Mouse (Mus musculus): Measurements from ENCODE around the gene Dgat2.

Gene Dgat2

DNA sequence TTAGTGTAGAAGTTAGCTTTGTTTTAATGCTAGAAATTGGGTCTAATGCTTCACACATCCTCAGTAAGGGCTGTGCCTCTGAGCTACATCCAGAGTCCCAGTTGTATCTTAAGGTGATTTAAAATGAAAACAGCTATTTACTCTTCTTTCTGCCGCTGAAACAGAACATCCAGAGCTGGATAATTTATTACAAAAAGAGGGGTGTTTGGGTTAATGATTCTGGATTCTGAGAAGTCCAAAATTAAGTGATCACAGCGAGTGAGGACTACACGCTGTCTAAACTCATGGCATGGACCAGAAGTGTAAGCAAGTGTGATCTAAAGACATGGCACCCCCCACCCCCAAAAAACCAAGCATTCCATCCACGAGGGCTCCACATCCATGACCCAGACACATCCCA, 11.4 kb upstream of the Dgat2 start:
- no peak for DNase-seq (ENCODE audit: low spot score in 2 of 2)

DNA sequence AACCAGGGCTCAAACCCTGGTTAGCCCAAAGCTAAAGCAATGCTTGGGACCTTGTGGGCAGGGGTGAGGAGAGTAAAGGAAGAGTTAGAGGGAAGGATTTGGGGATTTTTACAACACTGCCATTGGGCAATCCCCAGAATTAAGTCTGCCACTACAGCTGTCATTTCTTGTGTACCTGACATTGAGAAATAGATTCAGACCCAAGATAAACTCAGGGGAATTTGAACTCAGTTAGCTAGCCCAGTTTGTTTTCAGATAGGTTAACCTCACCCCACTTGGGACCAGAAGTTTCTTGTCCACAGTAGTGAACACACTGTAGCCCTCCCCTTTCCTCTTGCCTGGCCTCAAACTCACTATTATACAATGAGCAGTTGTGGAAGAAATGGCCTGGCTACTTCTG, 8.9 kb upstream of the Dgat2 start:
- DNase-seq (ENCODE audit: low spot score in 2 of 2), result no peak

DNA sequence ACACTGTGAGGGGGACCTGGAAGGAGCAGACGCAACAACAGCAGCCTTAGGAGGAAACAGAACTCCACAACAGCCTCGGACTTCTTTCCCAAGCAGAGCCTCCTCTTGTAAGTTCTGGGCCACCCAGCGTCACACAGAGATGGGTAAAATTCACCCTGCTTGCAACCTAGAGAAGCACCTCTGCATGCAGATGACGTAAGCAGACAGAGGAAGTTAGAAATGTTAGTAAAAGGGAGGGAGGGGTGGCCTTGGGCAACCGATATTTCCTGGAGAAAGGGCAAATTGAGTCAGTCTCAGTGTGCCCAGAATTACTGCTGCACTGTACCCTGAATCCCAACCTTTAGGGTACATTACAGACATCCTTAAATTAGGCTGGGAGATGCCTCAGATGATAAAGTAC, 7.4 kb upstream of the Dgat2 start:
- no peak for DNase-seq (ENCODE audit: low spot score in 2 of 2)

DNA sequence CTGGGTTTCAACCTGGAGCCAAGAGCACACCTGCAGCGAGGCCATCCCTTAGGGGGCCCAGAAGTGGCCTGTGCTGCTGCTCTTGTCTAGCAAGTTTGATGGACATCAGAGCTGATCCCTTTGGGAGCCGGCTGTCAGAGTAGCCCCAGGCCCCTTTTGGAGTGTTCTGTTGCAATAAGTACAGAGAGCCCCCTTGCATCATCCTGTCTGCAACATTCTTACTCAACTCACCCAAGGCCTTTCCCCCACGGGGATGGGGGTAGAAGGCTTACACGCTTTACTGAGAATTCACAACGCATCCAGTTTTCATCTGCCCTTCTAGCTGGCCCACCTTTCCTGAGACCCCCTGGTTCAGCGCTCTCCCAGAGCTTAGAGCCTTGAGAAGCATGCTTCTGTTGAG, 6.1 kb upstream of the Dgat2 start:
- no peak for DNase-seq (ENCODE audit: low spot score in 2 of 2)

DNA sequence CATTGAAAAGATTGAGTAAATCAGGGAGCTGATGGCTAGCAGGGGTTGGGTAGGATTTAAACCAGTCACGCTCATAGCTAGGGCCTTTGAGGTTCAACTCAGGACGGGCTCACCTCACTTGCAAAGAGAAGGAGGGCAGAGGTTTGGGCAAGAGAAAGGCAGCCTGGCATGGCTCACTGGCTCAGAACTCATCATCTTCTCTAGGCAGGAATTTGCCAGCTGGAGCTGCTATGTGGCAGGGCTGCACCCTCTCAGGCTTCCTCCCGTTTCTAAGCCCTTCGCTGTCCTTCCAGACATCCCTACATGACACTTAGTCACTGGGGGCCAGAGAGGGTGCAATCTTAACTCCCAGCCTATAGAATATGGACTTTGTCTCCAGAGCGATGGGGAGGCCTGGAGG, 4.9 kb upstream of the Dgat2 start:
- no peak for DNase-seq (ENCODE audit: low spot score in 2 of 2)

DNA sequence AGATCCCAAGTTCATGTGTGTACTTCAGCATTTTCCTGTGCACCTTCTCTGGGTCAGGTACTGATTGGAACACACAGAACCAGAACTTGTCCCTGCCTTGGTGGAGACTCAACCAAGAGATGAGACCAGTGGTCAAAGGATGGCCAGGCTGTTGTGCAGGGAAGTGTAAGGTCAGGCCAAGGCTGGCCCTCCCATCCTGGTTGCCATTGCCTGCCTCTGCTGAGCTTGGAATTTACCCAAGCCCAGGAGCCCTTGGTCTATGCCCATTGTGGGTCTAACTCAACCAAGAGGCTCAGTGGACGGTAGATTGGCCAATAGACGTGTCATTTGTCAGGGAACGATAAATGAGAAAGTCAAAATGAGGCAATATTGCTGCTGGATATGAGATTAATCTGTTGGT, 2.9 kb upstream of the Dgat2 start:
- no peak for DNase-seq (ENCODE audit: low spot score in 2 of 2)

DNA sequence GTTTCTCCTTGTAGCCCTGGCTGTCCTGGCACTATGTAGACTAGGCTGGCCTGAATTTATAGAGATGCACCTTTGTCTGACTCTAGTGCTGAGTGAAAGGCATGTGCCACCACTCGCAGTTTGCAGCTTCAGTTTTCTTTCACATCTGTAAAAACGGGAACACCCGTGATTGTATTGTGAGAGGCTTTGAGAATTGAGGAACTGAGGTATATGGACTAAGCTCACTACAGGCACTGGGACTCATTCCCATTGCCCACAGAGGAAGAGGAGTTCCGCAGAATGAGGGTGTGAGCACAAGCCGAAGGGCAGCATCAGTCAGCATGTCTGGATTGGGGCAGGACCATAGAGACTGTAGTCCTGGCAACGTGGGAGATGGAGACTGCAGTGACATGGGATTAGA, 1.2 kb upstream of the Dgat2 start:
- peak in 1 of 2 experiments; percentile 6 for DNase-seq (ENCODE audit: low spot score in 2 of 2)

DNA sequence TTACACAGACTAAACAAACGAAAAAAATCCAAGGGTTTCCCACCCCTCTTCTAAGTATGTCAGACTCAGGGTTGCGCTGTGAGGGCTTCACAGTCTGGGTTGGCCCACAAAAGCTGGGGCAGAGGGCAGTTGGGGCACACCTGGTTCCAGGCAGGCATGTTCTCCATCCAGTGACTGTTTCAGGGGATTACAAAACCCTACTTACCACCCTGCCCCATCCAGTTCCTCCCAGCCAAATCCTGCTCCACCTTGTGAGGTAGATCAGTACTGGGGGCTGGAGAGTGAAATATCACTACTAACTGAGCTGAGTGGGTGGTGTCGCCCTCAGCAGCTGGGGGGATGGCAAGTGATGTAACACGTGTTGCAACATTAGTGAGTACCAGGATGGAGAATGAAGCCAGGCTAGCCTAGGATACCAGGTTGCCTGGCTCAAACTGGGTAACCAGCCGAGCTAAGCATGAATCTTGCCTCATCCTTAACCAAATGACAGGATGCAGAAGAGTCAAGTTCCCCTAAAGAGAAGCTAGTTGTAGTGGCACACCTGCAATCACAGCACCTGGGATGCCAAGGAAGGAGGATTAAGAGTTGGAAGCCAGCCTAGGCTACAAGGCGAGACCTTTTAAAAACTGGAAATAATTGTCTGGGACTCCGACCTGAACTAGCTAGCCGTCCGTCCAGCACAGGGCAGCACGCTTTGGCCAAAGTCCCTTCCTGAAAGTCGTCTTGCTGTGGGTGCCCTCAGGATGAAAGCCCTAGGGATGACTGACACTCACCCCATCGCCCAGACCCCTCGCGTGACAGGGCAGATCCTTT, 694 bp downstream of the Dgat2 start:
- DNase-seq (ENCODE audit: low spot score in 2 of 2), result peak in 1 of 2 experiments; percentile 53

DNA sequence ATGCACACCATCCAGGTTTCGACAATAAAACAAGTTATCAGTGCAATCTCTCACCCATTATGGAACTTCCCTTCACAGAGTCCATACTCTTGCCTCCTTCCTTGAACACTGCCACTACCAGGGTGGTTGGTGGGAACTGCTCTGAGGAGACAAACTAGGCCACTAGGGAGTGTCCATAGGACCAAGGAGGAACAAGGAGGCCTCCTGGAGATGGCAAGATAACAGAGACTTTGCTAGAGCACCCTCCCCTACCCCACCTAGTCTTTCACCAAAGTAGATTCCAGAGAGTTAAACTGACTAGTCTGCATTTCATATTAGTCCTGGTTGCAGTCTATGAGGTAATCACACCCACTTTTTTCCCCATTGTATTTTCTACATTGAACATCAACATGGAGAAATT, 2.4 kb downstream of the Dgat2 start:
- DNase-seq (ENCODE audit: low spot score in 2 of 2), result peak in 1 of 2 experiments; percentile 5

DNA sequence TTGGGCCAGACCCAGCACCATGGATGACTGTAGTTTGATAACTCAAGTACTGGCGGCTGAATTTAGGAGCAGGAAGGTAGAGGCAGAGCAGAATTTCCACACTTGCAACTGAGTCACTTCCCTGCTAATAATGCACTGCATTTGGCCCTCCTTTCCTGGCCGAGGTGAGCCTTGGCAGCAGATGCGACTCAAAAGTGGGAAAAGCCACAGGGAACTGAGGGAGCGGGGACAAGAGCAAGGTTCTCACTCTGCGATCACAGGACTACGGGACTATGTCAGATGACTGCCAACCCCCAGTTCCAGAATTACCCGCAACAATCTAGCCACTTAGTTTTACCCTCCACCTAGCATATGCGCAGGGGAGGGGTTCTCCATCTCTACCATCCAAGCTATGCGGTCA, 3.2 kb downstream of the Dgat2 start:
- DNase-seq (ENCODE audit: low spot score in 2 of 2), result peak in 1 of 2 experiments; percentile 2

DNA sequence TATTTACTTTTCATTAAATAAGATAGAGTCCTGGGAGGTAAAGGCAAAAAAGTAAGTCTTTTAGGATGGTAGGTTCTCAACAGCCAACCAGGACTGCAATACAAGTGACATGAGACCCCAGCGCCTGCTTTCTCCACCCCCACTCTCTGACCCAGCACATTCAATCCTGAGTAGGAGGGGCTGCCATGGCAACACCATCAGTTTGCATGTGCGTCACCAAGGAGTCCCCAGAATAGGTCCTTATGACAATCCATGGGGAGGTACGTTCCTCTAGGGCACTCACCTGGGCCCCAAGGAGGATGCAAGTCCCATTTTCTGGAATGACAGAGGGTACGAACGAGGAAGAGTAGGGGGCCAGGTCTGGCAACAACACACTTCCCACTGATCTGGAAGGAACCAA, 5.1 kb downstream of the Dgat2 start:
- DNase-seq (ENCODE audit: low spot score in 2 of 2), result peak in 1 of 2 experiments; percentile 30

DNA sequence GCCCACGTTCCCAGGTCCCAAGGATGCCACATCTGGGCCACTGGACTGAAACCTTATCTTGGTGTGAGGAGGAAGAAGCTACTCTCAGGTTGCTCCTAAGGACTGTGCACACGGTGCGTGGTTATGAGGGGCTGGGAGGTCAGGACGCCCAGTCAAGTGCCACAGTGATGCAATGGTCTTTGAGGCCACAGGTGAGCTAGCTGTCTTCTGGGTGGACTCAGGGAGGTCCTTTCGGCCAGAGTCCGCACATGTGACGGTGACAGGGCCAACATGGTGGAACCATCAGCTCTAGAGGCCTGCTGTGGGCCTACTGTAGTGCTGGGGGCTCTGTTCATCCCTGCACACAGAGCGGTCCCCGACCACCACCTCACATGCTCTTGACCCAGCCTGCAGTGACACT, 6.9 kb downstream of the Dgat2 start:
- no peak for DNase-seq (ENCODE audit: low spot score in 2 of 2)

DNA sequence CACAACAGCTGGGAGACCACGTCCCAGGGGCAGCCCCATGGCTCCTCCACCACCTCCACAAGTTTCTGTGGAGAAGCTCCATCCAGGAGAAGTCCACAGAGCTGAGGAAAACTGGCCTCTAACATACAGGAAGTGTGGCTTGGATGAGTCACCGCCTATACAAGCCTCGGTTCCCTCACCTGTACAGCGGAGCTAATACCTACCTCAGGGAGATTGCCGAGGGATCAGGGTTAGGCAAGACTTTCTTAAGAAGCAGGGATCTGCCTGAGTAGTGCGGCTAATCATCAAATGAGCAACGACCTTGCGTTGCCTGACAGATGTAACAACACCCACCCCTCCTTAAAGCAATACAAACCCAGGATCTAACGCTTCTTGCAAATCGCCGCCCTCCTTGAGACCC, 7.4 kb downstream of the Dgat2 start:
- no peak for DNase-seq (ENCODE audit: low spot score in 2 of 2)

DNA sequence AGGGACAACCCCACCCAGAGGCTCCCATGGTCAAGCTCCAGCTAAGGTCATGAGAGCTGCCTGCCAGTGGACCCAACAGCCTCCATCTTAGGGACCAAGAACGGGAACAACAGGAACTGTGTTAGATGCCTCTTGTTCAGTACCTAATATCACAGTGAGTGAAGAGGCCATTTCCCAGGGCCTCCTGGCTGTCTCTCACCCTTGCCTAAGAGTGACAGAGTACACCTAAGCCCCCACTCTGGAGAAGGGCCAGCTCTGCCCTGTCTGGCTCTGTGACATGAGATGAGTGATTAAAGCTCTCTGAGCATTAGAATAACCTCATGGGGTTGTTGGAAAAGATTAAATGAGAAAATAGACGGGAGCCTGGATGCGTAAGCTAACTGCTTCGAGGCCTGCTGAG, 8.5 kb downstream of the Dgat2 start:
- peak in 1 of 2 experiments; percentile 1 for DNase-seq (ENCODE audit: low spot score in 2 of 2)

DNA sequence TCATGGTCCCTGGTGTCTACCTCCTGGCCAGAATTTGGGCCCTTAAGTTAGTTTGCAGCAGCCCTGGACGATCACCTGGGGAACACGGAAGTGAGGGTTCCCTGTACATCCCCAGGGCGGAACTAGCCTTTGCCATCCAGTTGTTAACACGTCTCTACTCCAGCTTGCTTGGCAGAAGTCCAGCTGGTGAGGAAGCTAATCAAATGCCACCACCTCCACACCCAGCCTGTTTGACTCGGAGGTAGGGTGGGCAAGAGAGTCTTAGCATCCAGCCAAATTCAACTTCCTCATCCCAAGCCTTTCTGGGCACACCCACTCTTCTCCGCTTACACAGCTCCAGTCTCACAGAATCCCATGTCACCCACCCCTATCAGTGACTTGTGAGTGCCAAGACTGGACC, 9.6 kb downstream of the Dgat2 start:
- DNase-seq (ENCODE audit: low spot score in 2 of 2), result no peak

DNA sequence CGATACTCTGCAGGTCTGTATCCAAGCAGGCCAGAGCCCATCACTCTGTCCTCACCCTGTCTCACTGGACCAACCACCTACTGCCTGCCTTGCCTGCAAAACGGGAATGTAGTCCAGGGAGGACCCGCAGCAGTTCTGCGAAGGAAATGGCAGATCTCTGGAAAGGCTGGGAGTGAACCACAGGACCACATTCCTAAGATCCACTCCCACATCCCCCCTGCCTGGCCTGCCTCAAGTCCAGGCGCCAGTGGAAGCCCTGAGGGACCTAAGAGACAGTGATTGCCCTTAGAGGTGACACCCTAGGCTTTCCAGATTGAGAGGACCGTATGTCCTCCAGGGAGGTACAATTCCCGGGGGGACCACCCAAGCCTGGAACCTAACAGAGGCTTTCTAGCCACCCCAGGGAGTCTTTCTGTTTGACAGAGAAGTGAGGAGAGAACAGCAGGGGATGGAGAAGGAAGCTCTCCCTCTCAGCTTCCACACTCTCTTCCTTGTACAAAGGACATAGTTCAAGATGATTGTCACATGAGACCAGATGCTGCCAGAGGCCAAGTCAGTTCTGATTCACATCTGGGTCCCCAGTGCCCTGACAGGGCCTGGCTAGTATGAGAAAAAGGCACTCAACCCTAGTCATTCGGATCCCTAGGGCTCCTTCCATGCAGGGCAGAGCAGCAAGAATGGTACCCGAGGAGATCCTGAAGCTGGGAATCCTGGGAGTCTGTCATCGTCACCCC, 10.6 kb downstream of the Dgat2 start:
- no peak for DNase-seq (ENCODE audit: low spot score in 2 of 2)

DNA sequence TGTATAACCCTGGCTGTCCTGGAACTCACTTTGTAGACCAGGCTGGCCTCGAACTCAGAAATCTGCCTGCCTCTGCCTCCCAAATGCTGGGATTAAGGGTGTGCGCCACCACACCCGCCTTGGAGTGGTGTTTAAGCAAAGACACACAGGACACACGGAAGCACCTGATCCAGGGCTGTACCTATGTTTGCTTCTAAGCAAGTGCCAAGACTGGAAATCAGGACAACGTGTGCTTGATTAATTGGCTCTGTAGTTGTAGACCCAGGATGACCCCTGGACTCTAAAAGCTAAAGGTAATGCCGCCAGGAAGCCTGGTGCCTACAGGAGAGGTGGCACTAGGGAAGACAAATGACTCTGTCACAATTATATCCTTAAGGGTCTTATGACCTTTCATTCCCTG, 12.0 kb downstream of the Dgat2 start:
- no peak for DNase-seq (ENCODE audit: low spot score in 2 of 2)

DNA sequence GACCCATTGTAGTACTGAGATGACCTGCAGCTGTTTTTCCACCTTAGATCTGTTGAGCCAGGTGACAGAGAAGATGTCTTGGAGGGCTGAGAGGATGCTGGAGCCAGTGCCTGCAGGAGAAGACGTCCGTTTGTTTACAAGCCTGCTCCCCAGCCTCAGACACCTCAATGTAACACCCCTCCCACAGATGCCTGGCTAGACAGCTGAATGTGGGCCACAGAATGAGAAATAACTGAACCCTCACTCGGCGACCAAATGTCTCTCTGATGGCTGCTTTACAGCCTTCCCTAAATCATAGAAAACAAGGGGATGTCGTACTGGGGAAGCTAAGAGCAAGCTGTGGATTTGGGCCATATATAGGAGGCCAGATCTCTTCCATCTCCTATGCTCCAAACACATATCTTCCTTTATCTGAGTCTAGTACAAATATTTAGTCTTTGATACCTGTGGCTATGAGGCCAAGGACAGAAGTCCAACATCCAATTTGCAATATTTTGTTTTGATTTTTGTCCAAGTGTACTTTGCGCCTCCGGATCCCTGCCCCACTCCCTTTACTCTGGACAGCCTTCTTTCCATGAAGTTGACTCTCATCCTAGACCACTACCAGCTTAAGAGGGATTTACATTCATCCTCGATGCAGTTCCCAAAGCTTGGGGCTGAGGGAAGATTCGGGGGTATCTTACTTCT, 12.7 kb downstream of the Dgat2 start:
- no peak for DNase-seq (ENCODE audit: low spot score in 2 of 2)

DNA sequence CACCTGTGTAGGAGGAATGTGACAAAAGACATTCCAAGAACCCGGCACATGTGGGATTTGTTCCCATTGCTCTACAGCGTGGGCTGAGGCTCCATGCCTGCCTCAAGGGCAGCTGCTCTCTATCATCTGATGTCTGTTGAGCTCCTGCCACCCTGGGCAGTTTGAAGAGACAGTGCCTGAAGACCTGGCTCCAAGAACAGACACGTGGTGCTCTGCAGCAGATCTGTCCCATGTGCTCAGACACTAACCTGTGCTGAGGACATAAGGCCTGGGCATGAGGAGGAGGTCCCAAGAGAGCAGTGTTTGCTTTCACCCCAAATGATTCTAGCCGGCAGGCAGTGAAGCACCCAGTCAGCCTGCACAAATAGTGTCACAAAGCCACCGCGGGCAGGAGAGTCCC, 13.8 kb downstream of the Dgat2 start:
- DNase-seq (ENCODE audit: low spot score in 2 of 2), result no peak

DNA sequence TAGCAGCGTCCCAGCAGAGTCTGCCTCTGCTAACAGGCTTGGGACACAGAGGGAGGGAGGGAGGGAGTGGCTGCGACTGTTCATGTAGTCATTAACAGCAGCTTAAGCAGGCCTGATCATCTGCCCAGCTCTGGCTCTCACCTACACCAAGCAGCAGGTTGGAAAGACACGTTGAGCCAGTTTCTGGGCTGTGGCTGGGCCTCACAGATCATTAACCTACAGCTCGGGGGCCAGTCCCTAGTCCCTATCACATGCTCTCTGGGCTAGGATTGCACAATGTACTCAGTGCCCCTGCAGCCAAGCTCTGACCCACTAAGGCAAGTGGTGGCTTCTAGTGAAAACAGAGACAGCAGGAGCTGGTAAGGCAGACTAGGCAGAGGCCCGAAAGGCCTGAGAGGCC, 14.6 kb downstream of the Dgat2 start:
- DNase-seq (ENCODE audit: low spot score in 2 of 2), result no peak

DNA sequence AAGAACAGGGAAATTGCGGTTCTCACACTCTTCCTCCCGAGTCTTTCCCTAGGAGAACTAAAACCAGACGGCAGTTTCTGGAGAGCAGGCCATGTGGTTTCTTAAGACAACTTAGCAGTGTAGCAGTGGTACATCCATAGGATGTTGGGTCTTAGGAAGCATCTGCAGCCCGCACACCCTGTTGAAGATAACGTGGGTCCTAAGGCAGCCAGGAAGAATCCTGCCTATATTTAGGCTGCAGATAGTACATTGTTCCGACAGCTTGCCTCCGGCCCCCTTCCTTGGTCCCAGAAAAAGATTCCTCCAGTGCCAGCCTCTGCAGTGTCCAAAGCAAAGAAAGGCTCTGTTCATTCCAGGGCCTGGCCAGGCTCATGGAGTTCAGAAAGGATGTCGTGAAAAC, 16.4 kb downstream of the Dgat2 start:
- DNase-seq (ENCODE audit: low spot score in 2 of 2), result peak in 1 of 2 experiments; percentile 37

DNA sequence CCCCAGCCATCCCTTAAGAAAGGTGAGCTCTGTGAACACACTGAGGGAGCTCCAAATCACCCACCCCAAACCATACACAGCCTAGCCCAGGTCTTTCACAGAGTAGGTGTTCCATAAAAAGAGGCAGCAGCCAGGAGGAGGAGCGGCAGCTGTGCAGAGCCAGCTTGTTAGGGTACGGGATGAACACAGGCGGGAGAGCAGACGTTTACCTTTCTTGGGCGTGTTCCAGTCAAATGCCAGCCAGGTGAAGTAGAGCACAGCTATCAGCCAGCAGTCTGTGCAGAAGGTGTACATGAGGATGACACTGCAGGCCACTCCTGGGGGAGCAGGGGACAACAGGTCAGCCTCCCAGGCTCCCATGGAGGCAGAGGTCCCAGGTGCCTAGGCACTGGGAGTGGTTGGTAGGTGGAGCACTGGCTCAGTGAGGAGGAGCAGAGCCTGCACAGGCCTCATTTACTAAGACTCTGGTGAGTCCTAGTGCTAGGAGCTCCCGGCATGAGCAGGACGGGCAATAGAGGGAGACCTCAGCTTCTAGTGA, 17.6 kb downstream of the Dgat2 start:
- DNase-seq (ENCODE audit: low spot score in 2 of 2), result no peak

DNA sequence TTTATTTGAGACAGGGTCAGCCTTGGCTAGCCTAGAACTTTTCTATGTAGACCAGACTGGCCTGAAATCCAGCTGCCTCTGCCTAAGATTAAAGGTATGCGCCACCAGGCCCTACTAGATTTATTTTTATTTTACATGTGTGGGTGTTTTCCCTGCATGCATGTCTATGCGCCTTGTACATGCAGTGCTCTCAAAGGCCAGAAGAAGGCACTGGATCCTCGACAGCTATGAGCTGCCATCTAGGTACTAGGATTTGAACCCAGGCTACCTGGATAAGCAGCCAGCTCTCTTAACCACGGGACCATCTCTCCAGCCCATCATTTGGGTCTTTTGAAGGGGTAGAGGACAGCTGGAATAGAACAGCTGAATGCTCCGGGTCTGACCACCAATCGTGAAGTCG, 20.1 kb downstream of the Dgat2 start:
- no peak for DNase-seq (ENCODE audit: low spot score in 2 of 2)
